Mouse (Mus musculus): ENCODE data around the gene Mtch1. TPM values are rescaled to one million over a fixed set of nuclear protein-coding genes. Genes with fewer than 3 reads are reported as not detected.

The Mtch1 gene
- total and polyA plus RNA-seq, 2 experiments from 2014 or later: 504 to 595 TPM

GRCm38 (mm10) chr17:29393335-29394089 lies 45.8 kb upstream of the Mtch1 start:
- no peak for TF ChIP-seq CTCF (IDR thresholded peaks at IDR 0.05; ENCODE audit: low read depth)
- no peaks in the 10 kb centered on the region for H3K27me3 ChIP-seq (ENCODE audit: insufficient read depth, low read length)
- 66% methylated on average over 14 of the region's 14 CpGs for WGBS
- H3K4me1 ChIP-seq (ENCODE audit: insufficient read depth): peaks cover 8% of the 10 kb centered on the region; the same call in 1 of the 2 replicates
- H3K4me3 ChIP-seq (ENCODE audit: low read depth, low read length): no peak overlapping the region
- H3K9ac ChIP-seq: no peak overlapping the region
- ATAC-seq: no peak
- H3K27ac ChIP-seq (ENCODE audit: low read depth, low read length): no peak overlapping the region
- DNase-seq: no peak
- H3K9me3 ChIP-seq (ENCODE audit: low read length): no peaks in the 10 kb centered on the region
- no peak overlapping the region for H3K4me2 ChIP-seq (ENCODE audit: low read depth)
- H3K36me3 ChIP-seq (ENCODE audit: insufficient read depth): no peaks in the 10 kb centered on the region

GRCm38 (mm10) chr17:29391280-29391679 lies 43.5 kb upstream of the Mtch1 start:
- no peaks in the 10 kb centered on the region for H3K36me3 ChIP-seq (ENCODE audit: insufficient read depth)
- ATAC-seq: no peak
- no peak for DNase-seq
- 85% methylated on average over 8 of the region's 8 CpGs for WGBS
- H3K9ac ChIP-seq: no peak overlapping the region
- no peak overlapping the region for H3K4me3 ChIP-seq (ENCODE audit: low read depth, low read length)
- no peak overlapping the region for H3K4me2 ChIP-seq (ENCODE audit: low read depth)
- no peaks in the 10 kb centered on the region for H3K27me3 ChIP-seq (ENCODE audit: insufficient read depth, low read length)
- TF ChIP-seq CTCF (IDR thresholded peaks at IDR 0.05; ENCODE audit: low read depth): no peak
- no peaks in the 10 kb centered on the region for H3K4me1 ChIP-seq (ENCODE audit: insufficient read depth)
- no peaks in the 10 kb centered on the region for H3K9me3 ChIP-seq (ENCODE audit: low read length)
- no peak overlapping the region for H3K27ac ChIP-seq (ENCODE audit: low read depth, low read length)

GRCm38 (mm10) chr17:29388978-29389377 lies 41.2 kb upstream of the Mtch1 start:
- Histone ChIP-seq H3K27ac (ENCODE audit: low read depth, low read length) (no peak overlapping the region), H3K4me1 (ENCODE audit: insufficient read depth) (no peaks in the 10 kb centered on the region), H3K9ac (no peak overlapping the region), H3K27me3 (ENCODE audit: insufficient read depth, low read length) (no peaks in the 10 kb centered on the region), H3K4me2 (ENCODE audit: low read depth) (no peak overlapping the region), H3K4me3 (ENCODE audit: low read depth, low read length) (no peak overlapping the region), H3K36me3 (ENCODE audit: insufficient read depth) (no peaks in the 10 kb centered on the region), H3K9me3 (ENCODE audit: low read length) (no peaks in the 10 kb centered on the region)
- no peak for TF ChIP-seq CTCF (IDR thresholded peaks at IDR 0.05; ENCODE audit: low read depth)
- ATAC-seq (no peak), DNase-seq (no peak)
- WGBS: 72% methylated on average over 11 of the region's 11 CpGs

GRCm38 (mm10) chr17:29385746-29386145 lies 38.0 kb upstream of the Mtch1 start:
- Histone ChIP-seq H3K4me1 (ENCODE audit: insufficient read depth) (no peaks in the 10 kb centered on the region), H3K9me3 (ENCODE audit: low read length) (no peaks in the 10 kb centered on the region), H3K9ac (no peak overlapping the region), H3K27me3 (ENCODE audit: insufficient read depth, low read length) (no peaks in the 10 kb centered on the region), H3K27ac (ENCODE audit: low read depth, low read length) (no peak overlapping the region), H3K36me3 (ENCODE audit: insufficient read depth) (no peaks in the 10 kb centered on the region), H3K4me3 (ENCODE audit: low read depth, low read length) (no peak overlapping the region), H3K4me2 (ENCODE audit: low read depth) (no peak overlapping the region)
- DNase-seq (no peak), ATAC-seq (no peak)
- TF ChIP-seq CTCF (IDR thresholded peaks at IDR 0.05; ENCODE audit: low read depth): no peak
- WGBS: 33% methylated on average over 6 of the region's 6 CpGs

- no peaks in the 10 kb centered on the region for H3K9me3 ChIP-seq (ENCODE audit: low read length)
- H3K9ac ChIP-seq: no peak overlapping the region
- H3K4me1 ChIP-seq (ENCODE audit: insufficient read depth): no peaks in the 10 kb centered on the region
- H3K4me3 ChIP-seq (ENCODE audit: low read depth, low read length): no peak overlapping the region
- DNase-seq (no peak), ATAC-seq (no peak)
- H3K27me3 ChIP-seq (ENCODE audit: insufficient read depth, low read length): no peaks in the 10 kb centered on the region
- no peak overlapping the region for H3K27ac ChIP-seq (ENCODE audit: low read depth, low read length)
- no peak overlapping the region for H3K4me2 ChIP-seq (ENCODE audit: low read depth)
- TF ChIP-seq CTCF (IDR thresholded peaks at IDR 0.05; ENCODE audit: low read depth): no peak
- 59% methylated on average over 5 of the region's 5 CpGs for WGBS
- no peaks in the 10 kb centered on the region for H3K36me3 ChIP-seq (ENCODE audit: insufficient read depth)
These were observed 37.2 kb upstream of the Mtch1 start for GRCm38 (mm10) chr17:29384850-29385438.

- Histone ChIP-seq H3K4me1 (ENCODE audit: insufficient read depth) (no peaks in the 10 kb centered on the region), H3K9me3 (ENCODE audit: low read length) (no peaks in the 10 kb centered on the region), H3K27me3 (ENCODE audit: insufficient read depth, low read length) (no peaks in the 10 kb centered on the region), H3K27ac (ENCODE audit: low read depth, low read length) (no peak overlapping the region), H3K36me3 (ENCODE audit: insufficient read depth) (no peaks in the 10 kb centered on the region), H3K4me3 (ENCODE audit: low read depth, low read length) (no peak overlapping the region), H3K9ac (no peak overlapping the region), H3K4me2 (ENCODE audit: low read depth) (no peak overlapping the region)
- WGBS: 87% methylated on average over 9 of the region's 9 CpGs
- DNase-seq (no peak), ATAC-seq (no peak)
- TF ChIP-seq CTCF (IDR thresholded peaks at IDR 0.05; ENCODE audit: low read depth): no peak
These were observed 36.2 kb upstream of the Mtch1 start for GRCm38 (mm10) chr17:29383923-29384322.

GRCm38 (mm10) chr17:29382417-29382816 lies 34.7 kb upstream of the Mtch1 start:
- Histone ChIP-seq H3K9ac (no peak overlapping the region), H3K4me3 (ENCODE audit: low read depth, low read length) (no peak overlapping the region), H3K9me3 (ENCODE audit: low read length) (no peaks in the 10 kb centered on the region), H3K27me3 (ENCODE audit: insufficient read depth, low read length) (no peaks in the 10 kb centered on the region), H3K4me2 (ENCODE audit: low read depth) (no peak overlapping the region), H3K4me1 (ENCODE audit: insufficient read depth) (no peaks in the 10 kb centered on the region), H3K36me3 (ENCODE audit: insufficient read depth) (no peaks in the 10 kb centered on the region), H3K27ac (ENCODE audit: low read depth, low read length) (no peak overlapping the region)
- DNase-seq (peak; percentile 22), ATAC-seq (no peak)
- WGBS: 35% methylated on average over 11 of the region's 11 CpGs
- TF ChIP-seq CTCF (IDR thresholded peaks at IDR 0.05; ENCODE audit: low read depth): no peak

All from forebrain, postnatal 0 days (tissue).